In the genomic region with DNA sequence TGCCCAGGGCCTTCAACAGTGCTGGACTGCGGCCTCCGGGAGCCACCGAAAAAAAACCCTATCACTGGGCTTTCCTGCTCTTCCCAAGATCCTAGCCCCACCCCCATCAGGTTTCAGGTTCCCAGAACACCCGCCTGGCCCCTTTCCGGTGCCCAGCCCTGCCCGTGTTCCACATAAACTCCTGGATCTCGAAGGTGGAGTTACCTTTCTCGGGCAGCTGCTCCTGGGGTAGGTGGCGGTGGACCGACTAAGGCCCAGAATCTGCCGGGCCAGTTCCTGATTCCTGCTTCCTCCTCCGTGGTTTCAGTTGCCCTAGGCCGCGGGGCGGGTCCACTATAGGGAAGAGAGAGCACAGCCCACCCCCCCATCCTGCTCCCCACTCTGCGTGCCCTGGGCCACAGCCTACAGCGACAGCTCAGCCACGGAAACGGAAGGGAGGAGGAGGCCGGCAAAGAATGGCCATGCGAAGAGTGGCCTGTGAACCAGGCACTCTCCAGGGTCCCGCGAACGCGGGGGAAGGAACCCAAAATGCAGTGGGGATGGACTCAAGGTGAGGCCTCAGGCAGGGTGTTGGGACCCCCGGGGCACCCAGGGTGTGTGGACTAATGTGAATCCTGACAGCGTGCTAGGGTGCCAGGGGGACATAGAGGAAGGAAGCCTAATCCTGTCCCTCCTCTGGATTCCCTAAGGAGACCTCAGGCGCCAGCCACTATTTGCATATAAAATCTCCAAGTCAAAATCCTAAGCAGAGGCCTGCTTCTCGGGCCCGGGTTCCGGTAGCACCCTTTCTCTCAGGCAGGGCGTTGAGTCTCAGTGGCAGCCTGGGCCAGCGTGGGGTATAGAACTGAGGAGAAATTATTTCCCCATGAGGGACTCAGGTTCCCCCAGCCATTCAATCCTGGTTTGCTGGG, we compare ENCODE assay signal across 8 mouse cellular contexts. TPM values are rescaled to one million over a fixed set of nuclear protein-coding genes. Genes with fewer than 3 reads are reported as not detected.
DNase-seq lines count a peak whose midpoint lies in the region; ATAC-seq lines count a peak whose summit lies in the region.

A gene (minus strand): TSS at position 314 of the 911 bp plus-strand sequence.

- H3K4me2 ChIP-seq in heart, embryonic 16.5 days (ENCODE audit: low read depth, low read length), result peak within 1 kb of the TSS; percentile 64

- peaks cover 27% of the 10 kb centered on the region for H3K36me3 ChIP-seq in erythroblast, embryonic 14.5 days (ENCODE audit: control insufficient read depth)
- H3K36me3 ChIP-seq in heart, embryonic 16.5 days (ENCODE audit: control insufficient read depth, insufficient read depth), result peaks cover 25% of the 10 kb centered on the region

- peaks cover 15% of the 10 kb centered on the region for H3K4me1 ChIP-seq in erythroblast, embryonic 14.5 days (ENCODE audit: control insufficient read depth)
- peaks cover 5% of the 10 kb centered on the region; the same call in 1 of the 2 replicates for H3K4me1 ChIP-seq in heart, embryonic 16.5 days (ENCODE audit: control insufficient read depth, insufficient read depth, low read length)

- ATAC-seq in heart, embryonic 16.5 days (replicated peaks; ENCODE audit: extremely low read depth, insufficient read depth, low FRiP score), result peak; percentile 74

- peak within 1 kb of the TSS; percentile 75 for H3K9ac ChIP-seq in heart, embryonic 16.5 days (ENCODE audit: low read length)

- no peaks in the 10 kb centered on the region; the same call in 1 of the 2 replicates for H3K9me3 ChIP-seq in erythroblast, embryonic 14.5 days (ENCODE audit: control insufficient read depth, low read length)
- no peaks in the 10 kb centered on the region for H3K9me3 ChIP-seq in heart, embryonic 16.5 days (replicated peaks; ENCODE audit: control insufficient read depth, low read length)

- H3K4me3 ChIP-seq in erythroblast, embryonic 14.5 days (replicated peaks), result peak within 1 kb of the TSS; percentile 30
- H3K4me3 ChIP-seq in heart, embryonic 16.5 days (ENCODE audit: low read length), result peak within 1 kb of the TSS; percentile 53

- H3K27ac ChIP-seq in heart, embryonic 16.5 days (ENCODE audit: low read length), result peak within 1 kb of the TSS; percentile 84

- 18% methylated on average over 33 of the region's 33 CpGs for WGBS in heart, embryonic 16.5 days

- DNase-seq in layer of hippocampus, adult 9-11 months, result peak; percentile 82
- no peak for DNase-seq in layer of hippocampus, adult 18-20 months (ENCODE audit: low spot score in 2 of 2)
- DNase-seq in kidney, postnatal 14 days, result peak; percentile 83
- peak; percentile 88 to 89 for DNase-seq in lung, postnatal 4 days
- peak; percentile 73 to 77 for DNase-seq in spleen, postnatal 36 days (ENCODE audit: low spot score in 2 of 2)
- no peak for DNase-seq in thymus, postnatal 25 days

- peaks cover 42% of the 10 kb centered on the region for H3K27me3 ChIP-seq in erythroblast, embryonic 14.5 days (ENCODE audit: control insufficient read depth)
- H3K27me3 ChIP-seq in heart, embryonic 16.5 days (ENCODE audit: control insufficient read depth, insufficient read depth, low read length), result no peaks in the 10 kb centered on the region

RNA-seq across cellular contexts. Expression of the gene that starts here (rescaled TPM):
- total RNA-seq in layer of hippocampus, adult 18-20 months (2021), result 1 to 10 TPM; 5.2 to 6.0 TPM
- 0.69 and 0.95 TPM in 2 replicates for polyA plus RNA-seq in erythroblast, embryonic 14.5 days (2012)
- 14.1 and 15.4 TPM in 2 replicates for polyA plus RNA-seq in heart, embryonic 16.5 days (2015; fragmentation: Nextera tagmentation; extraction: Ambion mirVana)

Comparison
In these comparisons a context has a peak if more than half of its experiments do, and no peak if none do; other contexts are left out.
1. DNase-seq: peak in layer of hippocampus, adult 9-11 months (single experiment), kidney, postnatal 14 days (single experiment), lung, postnatal 4 days (2 of 2) and spleen, postnatal 36 days (2 of 2); none in layer of hippocampus, adult 18-20 months (0 of 2) and thymus, postnatal 25 days (single experiment).